Mouse (Mus musculus) limb, embryonic 11.5 days (tissue): Measurements from ENCODE around the gene Ginm1. TPM values are rescaled to one million over a fixed set of nuclear protein-coding genes. Genes with fewer than 3 reads are reported as not detected.
"Not testable (repeated sequence)": the region's sequence is repeated elsewhere in the genome, so short reads cannot be mapped to it uniquely, and the experiment has no call there.

Experiments used
- ATAC-seq: fragments of 200-750 bp; cut with Nextera tagmentation; 2 replicates; pipeline ENCODE4 v1.8.0; 2017; ENCODE audit warnings: low read depth; ENCODE audit not compliant: insufficient number of reproducible peaks, low FRiP score, low TSS enrichment
- DNase-seq: peaks from one replicate; pipeline ENCODE4 v3.0.0-alpha.2; 2015; ENCODE audit warnings: low spot score
- H3K27ac ChIP-seq: fragments of 300-500 bp; sonication (generic); replicated peaks from 2 replicates; pipeline ENCODE4 v1.5.1; 2014; ENCODE audit warnings: low read depth, mild to moderate bottlenecking, low read length
- H3K27me3 ChIP-seq: fragments of 300-500 bp; sonication (generic); 2 replicates; pipeline ENCODE4 v1.6.1; 2014; ENCODE audit warnings: mild to moderate bottlenecking, low read length, mixed read lengths; ENCODE audit not compliant: control insufficient read depth, insufficient read depth
- H3K36me3 ChIP-seq: fragments of 300-500 bp; sonication (generic); 2 replicates; pipeline ENCODE4 v1.6.1; 2014; ENCODE audit warnings: mild to moderate bottlenecking, low read length, moderate library complexity, mixed read lengths; ENCODE audit not compliant: control insufficient read depth, insufficient read depth
- H3K4me1 ChIP-seq: fragments of 300-500 bp; sonication (generic); 2 replicates; pipeline ENCODE4 v1.6.1; 2014; ENCODE audit warnings: low read length, mixed read lengths; ENCODE audit not compliant: control insufficient read depth, insufficient read depth
- H3K4me2 ChIP-seq: fragments of 300-500 bp; sonication (generic); 2 replicates; pipeline ENCODE4 v1.6.1; 2014; ENCODE audit warnings: low read depth, mild to moderate bottlenecking, moderate library complexity; ENCODE audit not compliant: severe bottlenecking
- H3K4me3 ChIP-seq: fragments of 300-500 bp; sonication (generic); 2 replicates; pipeline ENCODE4 v1.5.1; 2014; ENCODE audit warnings: low read depth, low read length
- H3K9ac ChIP-seq: fragments of 300-500 bp; sonication (generic); 2 replicates; pipeline ENCODE4 v1.6.1; 2014; ENCODE audit warnings: mild to moderate bottlenecking, low read length
- H3K9me3 ChIP-seq: fragments of 300-500 bp; sonication (generic); 2 replicates; pipeline ENCODE4 v1.6.1; 2016; ENCODE audit warnings: low read length; ENCODE audit not compliant: control insufficient read depth
- WGBS: fragments of 180-500 bp; shearing (Covaris S2); extraction: QIAGEN DNeasy Blood & Tissue Kit; methylation state at CpG from one replicate; pipeline ENCODE4 v1.1.7; 2014; 5-methylcytosine and 5-hydroxymethylcytosine counted together
- polyA plus RNA-seq: library from polyadenylated mRNA; unstranded; fragments of >200 nt; fragmentation: Nextera tagmentation; extraction: Ambion mirVana; gene quantifications from 2 replicates; pipeline ENCODE4 v1.2.1, GENCODE M21; 2014

The Ginm1 gene
- polyA plus RNA-seq, 1 experiment from 2014 or later = 51.4 TPM

- H3K4me2 ChIP-seq = no peak overlapping the region
- H3K27ac ChIP-seq = no peak overlapping the region
- no peaks in the 10 kb centered on the region for H3K27me3 ChIP-seq
- 95% methylated on average over 4 of the region's 4 CpGs for WGBS
- no peak for ATAC-seq
- H3K9me3 ChIP-seq = no peaks in the 10 kb centered on the region
- peaks cover 17% of the 10 kb centered on the region; the same call in 1 of the 2 replicates for H3K36me3 ChIP-seq
- DNase-seq = no peak
- no peak overlapping the region for H3K4me3 ChIP-seq
- no peaks in the 10 kb centered on the region for H3K4me1 ChIP-seq
- no peak overlapping the region for H3K9ac ChIP-seq
Measured at GRCm38 (mm10) chr10:7772346-7772745, 20.3 kb downstream of the Ginm1 start.

- H3K9me3 ChIP-seq = no peaks in the 10 kb centered on the region
- H3K4me1 ChIP-seq = no peaks in the 10 kb centered on the region
- peaks cover 7% of the 10 kb centered on the region; the same call in 1 of the 2 replicates for H3K36me3 ChIP-seq
- 93% methylated on average over 2 of the region's 2 CpGs for WGBS
- H3K4me2 ChIP-seq = no peak overlapping the region
- no peak overlapping the region for H3K9ac ChIP-seq
- ATAC-seq (no peak), DNase-seq (no peak)
- no peak overlapping the region for H3K4me3 ChIP-seq
- no peaks in the 10 kb centered on the region for H3K27me3 ChIP-seq
- H3K27ac ChIP-seq = no peak overlapping the region
Measured at GRCm38 (mm10) chr10:7757544-7757943, 35.1 kb downstream of the Ginm1 start.

GRCm38 (mm10) chr10:7748752-7749151 is 43.9 kb downstream of the Ginm1 start:
- H3K9ac ChIP-seq = no peak overlapping the region
- no peaks in the 10 kb centered on the region for H3K9me3 ChIP-seq
- H3K4me3 ChIP-seq = no peak overlapping the region
- H3K4me1 ChIP-seq = no peaks in the 10 kb centered on the region
- no peak for DNase-seq
- no peak overlapping the region for H3K27ac ChIP-seq
- H3K27me3 ChIP-seq = no peaks in the 10 kb centered on the region
- peaks cover 5% of the 10 kb centered on the region; the same call in 1 of the 2 replicates for H3K36me3 ChIP-seq
- H3K4me2 ChIP-seq = no peak overlapping the region
- 89% methylated on average over 6 of the region's 6 CpGs for WGBS
- ATAC-seq = no peak

GRCm38 (mm10) chr10:7745528-7745927 is 47.1 kb downstream of the Ginm1 start:
- WGBS = 91% methylated on average over 6 of the region's 6 CpGs

GRCm38 (mm10) chr10:7737914-7738313 is 54.7 kb downstream of the Ginm1 start:
- no peak overlapping the region for H3K4me2 ChIP-seq

More at GRCm38 (mm10) chr10:7745528-7745927, 47.1 kb downstream of the Ginm1 start:
- H3K9me3 ChIP-seq, H3K4me1 ChIP-seq, H3K27ac ChIP-seq, ATAC-seq, H3K9ac ChIP-seq, H3K36me3 ChIP-seq, DNase-seq, H3K27me3 ChIP-seq, H3K4me3 ChIP-seq, H3K4me2 ChIP-seq: not testable (repeated sequence)

GRCm38 (mm10) chr10:7737122-7737521 is 55.5 kb downstream of the Ginm1 start:
- H3K4me2 ChIP-seq = no peak overlapping the region
- H3K27me3 ChIP-seq = no peaks in the 10 kb centered on the region
- ATAC-seq = no peak
- H3K9ac ChIP-seq = no peak overlapping the region
- no peaks in the 10 kb centered on the region for H3K36me3 ChIP-seq
- H3K9me3 ChIP-seq = no peaks in the 10 kb centered on the region
- H3K4me3 ChIP-seq = no peak overlapping the region
- no peaks in the 10 kb centered on the region for H3K4me1 ChIP-seq
- no peak for DNase-seq
- no peak overlapping the region for H3K27ac ChIP-seq

More at GRCm38 (mm10) chr10:7737914-7738313, 54.7 kb downstream of the Ginm1 start:
- no peaks in the 10 kb centered on the region for H3K4me1 ChIP-seq
- no peaks in the 10 kb centered on the region for H3K27me3 ChIP-seq
- no peak for ATAC-seq
- H3K4me3 ChIP-seq = no peak overlapping the region
- no peak overlapping the region for H3K9ac ChIP-seq
- H3K36me3 ChIP-seq = peaks cover 2% of the 10 kb centered on the region; the same call in 1 of the 2 replicates
- H3K27ac ChIP-seq = no peak overlapping the region
- H3K9me3 ChIP-seq = no peaks in the 10 kb centered on the region
- no peak for DNase-seq
- 81% methylated on average over 3 of the region's 3 CpGs for WGBS

GRCm38 (mm10) chr10:7731582-7731981 is 61.0 kb downstream of the Ginm1 start:
- no peaks in the 10 kb centered on the region for H3K27me3 ChIP-seq
- no peak overlapping the region for H3K9ac ChIP-seq
- H3K4me2 ChIP-seq = no peak overlapping the region
- no peak overlapping the region for H3K4me3 ChIP-seq
- no peaks in the 10 kb centered on the region for H3K4me1 ChIP-seq
- no peaks in the 10 kb centered on the region for H3K36me3 ChIP-seq
- ATAC-seq (no peak), DNase-seq (no peak)
- H3K27ac ChIP-seq = no peak overlapping the region
- H3K9me3 ChIP-seq = no peaks in the 10 kb centered on the region

GRCm38 (mm10) chr10:7727011-7727410 is 65.6 kb downstream of the Ginm1 start:
- H3K4me3 ChIP-seq = peak overlapping the region; percentile 69
- no peaks in the 10 kb centered on the region for H3K9me3 ChIP-seq
- H3K4me2 ChIP-seq = peak overlapping the region; percentile 67
- no peaks in the 10 kb centered on the region for H3K4me1 ChIP-seq
- no peak overlapping the region for H3K9ac ChIP-seq
- H3K27ac ChIP-seq = no peak overlapping the region
- H3K36me3 ChIP-seq = no peaks in the 10 kb centered on the region
- DNase-seq (no peak), ATAC-seq (no peak)
- 13% methylated on average over 3 of the region's 3 CpGs for WGBS
- H3K27me3 ChIP-seq = no peaks in the 10 kb centered on the region

- H3K9me3 ChIP-seq = no peaks in the 10 kb centered on the region
- no peak for DNase-seq
- peak overlapping the region; percentile 69 for H3K4me3 ChIP-seq
- H3K9ac ChIP-seq = peak overlapping the region; percentile 72
- no peaks in the 10 kb centered on the region for H3K36me3 ChIP-seq
- WGBS = 0% methylated on average over 8 of the region's 8 CpGs
- no peaks in the 10 kb centered on the region for H3K27me3 ChIP-seq
- no peaks in the 10 kb centered on the region for H3K4me1 ChIP-seq
- ATAC-seq = no peak
- H3K27ac ChIP-seq = no peak overlapping the region
- H3K4me2 ChIP-seq = peak overlapping the region; percentile 67
Measured at GRCm38 (mm10) chr10:7726501-7726812, 66.2 kb downstream of the Ginm1 start.
